Mouse (Mus musculus): ENCODE results near the gene Hoxb4.

Gene Hoxb4

DNA sequence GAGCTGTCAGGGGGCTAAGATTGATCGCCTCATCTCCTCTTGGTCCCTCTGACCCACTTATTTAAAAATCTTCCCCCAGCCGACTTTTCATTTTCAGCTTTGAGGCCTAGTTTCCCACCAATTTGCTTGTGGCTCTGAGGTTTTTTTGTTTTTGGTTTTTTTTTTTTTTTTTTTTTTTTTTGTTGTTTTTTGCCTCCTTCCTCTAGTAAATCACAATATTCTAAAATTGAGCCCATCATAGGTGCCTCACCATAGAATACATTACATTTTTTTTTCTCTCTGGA lies 32.2 kb downstream of the Hoxb4 start, which contains the start of gene Hoxb2:
TSS of gene Hoxb2 (plus strand) at position 185 of the 284 bp plus-strand sequence.
- no peak for DNase-seq (ENCODE audit: low read depth)

- DNase-seq (ENCODE audit: low read depth): no peak
These were observed 32.7 kb downstream of the Hoxb4 start for GRCm38 (mm10) chr11:96350791-96351190.

DNA sequence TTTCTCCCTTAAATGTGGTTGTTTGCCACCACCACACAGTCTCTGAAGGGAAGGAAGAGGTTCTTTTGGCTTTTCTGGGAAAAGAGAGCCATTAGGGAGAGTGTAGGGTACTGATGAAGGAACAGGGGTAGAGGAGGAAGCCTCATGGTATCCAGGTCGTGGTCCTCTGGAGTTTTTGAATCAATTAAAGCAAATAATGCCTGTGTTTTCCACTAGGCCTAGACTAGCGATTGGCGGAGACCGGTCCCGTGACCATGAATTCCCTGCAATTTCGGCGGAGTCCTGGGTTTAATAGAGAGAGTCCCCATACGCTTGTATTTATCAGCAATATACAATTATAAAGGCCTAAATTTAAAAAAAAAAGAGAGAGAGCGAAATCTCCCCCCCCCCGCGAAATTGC lies 33.2 kb downstream of the Hoxb4 start:
- no peak for DNase-seq (ENCODE audit: low read depth)

- no peak for DNase-seq (ENCODE audit: low read depth)
These were observed 33.8 kb downstream of the Hoxb4 start for GRCm38 (mm10) chr11:96351831-96352230.

DNA sequence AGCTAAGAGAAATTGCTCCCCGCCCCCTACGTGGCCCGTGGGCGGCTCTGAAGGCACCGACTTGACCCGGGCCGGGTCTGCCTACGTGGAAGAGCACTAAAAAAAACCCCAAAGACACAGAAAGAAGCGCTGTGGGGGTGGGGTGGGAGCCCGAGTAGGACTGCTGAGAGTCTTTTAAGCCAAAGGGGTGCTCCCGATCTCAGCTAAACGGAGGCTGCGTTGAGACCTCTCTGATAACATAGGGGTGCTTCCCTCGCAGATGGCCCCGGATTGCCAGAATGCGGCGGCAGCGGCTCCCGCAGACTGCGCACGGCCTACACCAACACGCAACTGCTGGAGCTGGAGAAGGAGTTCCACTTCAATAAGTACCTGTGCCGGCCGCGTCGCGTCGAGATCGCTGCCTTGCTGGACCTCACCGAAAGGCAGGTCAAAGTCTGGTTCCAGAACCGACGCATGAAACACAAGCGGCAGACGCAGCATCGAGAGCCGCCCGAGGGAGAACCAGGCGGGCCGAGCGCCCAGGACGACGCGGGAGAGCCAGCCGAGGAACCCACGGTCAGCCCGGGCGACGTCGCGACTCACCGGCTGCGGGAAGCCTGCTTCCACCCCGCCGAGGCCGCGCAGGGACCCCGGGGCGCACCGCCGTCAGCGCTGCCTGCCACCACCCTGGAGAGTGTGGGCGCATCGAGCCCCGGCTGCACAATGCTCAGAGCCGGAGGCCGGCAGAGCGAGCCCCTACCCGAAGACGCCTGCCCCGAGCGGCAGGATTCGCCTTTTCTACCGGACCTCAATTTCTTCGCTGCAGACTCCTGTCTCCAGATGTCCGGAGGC lies 34.8 kb downstream of the Hoxb4 start:
- no peak for DNase-seq (ENCODE audit: low read depth)

DNA sequence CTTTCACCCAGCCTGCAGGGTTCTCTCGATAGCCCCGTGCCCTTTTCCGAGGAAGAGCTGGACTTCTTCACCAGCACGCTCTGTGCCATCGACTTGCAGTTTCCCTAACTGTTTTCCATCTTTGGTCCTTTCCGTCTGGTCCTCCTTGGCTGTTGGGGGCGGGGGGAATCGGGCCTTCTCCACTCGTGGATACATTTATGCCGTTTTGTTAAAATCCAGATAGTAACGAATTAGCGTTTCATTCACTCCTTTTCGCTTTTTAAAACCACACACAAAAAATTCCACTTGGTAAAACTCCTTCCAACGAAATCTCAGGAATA lies 35.4 kb downstream of the Hoxb4 start:
- no peak for DNase-seq (ENCODE audit: low read depth)

DNA sequence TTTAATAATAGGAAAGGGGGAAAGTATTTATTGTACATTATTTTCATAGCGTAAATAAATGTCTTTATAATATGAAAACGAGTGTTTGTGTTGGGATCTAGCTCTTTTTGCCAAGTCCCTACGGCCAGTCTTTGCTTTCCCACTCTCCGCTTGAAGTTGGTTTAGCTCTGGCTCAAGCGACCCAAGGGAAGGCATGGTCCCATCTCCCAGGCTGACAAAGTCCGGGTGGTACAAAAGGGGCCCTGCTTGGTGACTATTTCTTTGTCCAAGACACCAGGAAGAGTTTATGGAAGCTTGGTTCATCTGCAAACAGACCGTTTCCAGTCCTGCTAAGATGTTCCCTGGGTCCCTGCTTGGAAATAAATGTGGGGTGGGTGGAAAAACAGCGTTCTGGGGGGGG lies 35.9 kb downstream of the Hoxb4 start:
- DNase-seq (ENCODE audit: low read depth): no peak

- no peak for DNase-seq (ENCODE audit: low read depth)
These were observed 36.3 kb downstream of the Hoxb4 start for GRCm38 (mm10) chr11:96354376-96354775.

DNA sequence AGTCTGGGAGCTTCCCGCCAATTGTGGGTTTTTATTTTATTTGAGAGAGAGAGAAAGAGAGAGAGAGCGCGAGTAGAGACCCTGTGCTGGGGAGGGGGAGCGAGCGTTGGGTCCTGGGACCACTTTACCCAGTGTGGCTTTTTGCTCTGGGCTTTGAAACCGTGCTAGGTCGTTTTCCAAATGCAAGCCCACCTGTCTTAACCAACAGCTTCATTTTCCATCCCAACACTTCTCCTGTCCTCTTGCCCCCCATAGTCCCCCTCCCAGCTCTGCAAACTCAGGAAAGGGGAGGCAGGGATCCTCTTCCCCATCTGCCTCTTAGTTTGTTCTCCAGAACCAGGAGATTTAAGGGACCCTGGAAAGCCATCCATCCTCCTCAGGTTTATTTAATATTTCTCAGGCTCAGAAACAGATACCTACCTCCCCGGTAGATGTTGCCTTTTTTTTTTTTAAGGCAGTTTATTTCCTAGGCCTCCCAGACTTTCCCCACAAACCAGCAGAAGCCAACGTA lies 36.8 kb downstream of the Hoxb4 start:
- DNase-seq (ENCODE audit: low read depth): no peak

- DNase-seq (ENCODE audit: low read depth): no peak
These were observed 45.7 kb downstream of the Hoxb4 start for GRCm38 (mm10) chr11:96363807-96364206.

GRCm38 (mm10) chr11:96365441-96366091 lies 47.5 kb downstream of the Hoxb4 start, which contains the start of gene Hoxb1:
Gene Hoxb1, plus strand, starts transcription at chr11:96365752.
- DNase-seq (ENCODE audit: low read depth): no peak

- no peak for DNase-seq (ENCODE audit: low read depth)
These were observed 48.3 kb downstream of the Hoxb4 start for GRCm38 (mm10) chr11:96366092-96367041.

- no peak for DNase-seq (ENCODE audit: low read depth)
These were observed 49.1 kb downstream of the Hoxb4 start for GRCm38 (mm10) chr11:96367141-96367540.

DNA sequence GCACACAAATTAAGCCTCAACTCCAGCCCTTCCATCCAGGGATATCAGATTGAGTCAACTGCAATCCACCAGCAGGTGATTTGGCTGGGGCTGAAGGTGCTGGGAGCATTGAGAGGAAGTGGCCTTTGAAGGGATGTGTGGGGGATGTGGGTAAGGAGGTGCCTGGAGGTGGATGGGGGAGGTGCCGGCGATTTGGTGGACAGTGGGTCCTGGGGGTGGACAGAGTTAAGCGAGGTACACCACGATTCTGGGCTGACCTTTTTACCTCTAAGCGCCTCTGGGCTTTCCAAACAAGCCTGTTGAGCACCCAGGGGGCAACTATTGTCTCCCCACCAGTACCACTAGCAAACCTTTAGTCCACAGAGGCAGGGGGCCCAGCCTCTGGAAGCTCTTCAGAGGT lies 50.6 kb downstream of the Hoxb4 start:
- DNase-seq (ENCODE audit: low read depth): no peak

DNA sequence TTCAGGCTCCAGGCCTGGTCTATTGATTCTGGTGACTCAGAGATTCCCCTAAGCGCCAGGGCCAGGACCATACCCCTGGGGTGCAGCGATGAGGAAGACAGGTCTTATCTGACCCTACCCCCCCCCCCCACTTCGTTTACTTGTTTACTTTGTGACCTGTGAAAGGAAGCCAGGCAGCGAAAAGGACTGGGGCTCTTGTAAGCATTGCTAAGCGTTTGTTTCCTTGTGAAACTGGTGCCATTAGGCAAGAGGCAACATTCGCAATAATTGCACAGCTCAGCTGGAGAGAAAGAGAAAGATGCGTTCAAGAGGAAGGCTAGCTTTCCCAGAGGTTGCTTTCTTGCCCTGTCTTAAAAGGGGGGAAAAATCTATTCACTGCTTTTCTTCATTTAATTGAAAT lies 51.1 kb downstream of the Hoxb4 start:
- DNase-seq (ENCODE audit: low read depth): no peak
